Mouse (Mus musculus) kidney, adult 2 months (tissue): Measurements from ENCODE around the gene Nhlrc4.
A peak's percentile ranks its signal among the peaks of the same experiment; 100 is the strongest.

Experiments used
- CTCF ChIP-seq: fragments of 200-500 bp; conservative IDR thresholded peaks from 2 replicates; pipeline ENCODE4 v1.5.1; 2011; ENCODE audit warnings: low read depth, mild to moderate bottlenecking, control low read depth, low read length, moderate library complexity, mixed read lengths; ENCODE audit not compliant: insufficient read depth, insufficient read length
- POLR2A ChIP-seq: fragments of 200-500 bp; IDR thresholded peaks from one replicate; pipeline ENCODE4 v1.6.1; 2011; ENCODE audit warnings: low read depth, low read length, control low read depth

DNA sequence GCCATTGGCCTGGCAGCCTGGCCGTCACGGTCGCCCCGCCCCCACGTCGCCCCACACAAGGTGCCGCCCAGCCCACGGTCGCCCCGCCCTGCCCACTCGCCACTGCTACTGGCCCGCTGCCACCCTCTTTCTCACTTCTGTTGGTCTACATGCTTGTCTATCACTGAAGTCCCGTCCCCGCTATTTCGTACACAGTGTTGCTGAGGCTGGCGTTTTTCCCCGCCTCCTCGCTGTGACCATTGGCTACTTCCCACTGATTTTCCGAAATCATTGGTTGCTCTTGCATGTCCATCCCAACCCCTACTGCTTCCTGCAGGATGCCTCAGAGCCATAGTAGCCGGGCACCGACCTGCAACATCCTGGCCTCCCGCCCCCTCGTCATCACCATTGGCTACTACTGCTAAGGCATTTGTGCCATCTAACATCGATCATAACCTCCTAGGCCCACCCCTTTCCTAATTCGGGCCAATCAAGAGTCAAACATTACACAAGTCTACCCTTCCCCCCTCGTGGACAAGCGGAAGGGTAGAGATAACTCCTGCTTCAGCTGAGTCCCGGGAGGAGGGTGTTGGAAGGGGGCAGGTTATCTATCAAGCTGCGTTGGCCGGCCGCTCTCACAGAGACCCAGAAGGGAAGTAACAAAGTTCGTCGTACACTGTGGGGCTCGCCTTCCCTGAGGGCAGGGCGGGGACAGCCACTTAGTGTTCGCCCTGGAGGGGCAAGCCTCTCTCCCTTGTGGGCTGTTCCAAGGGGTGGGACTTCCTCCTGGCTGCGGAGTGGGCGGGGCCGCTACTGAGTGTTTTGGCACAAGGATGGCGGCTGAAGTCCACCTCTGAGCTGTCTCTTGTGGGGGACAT, 24.7 kb downstream of the Nhlrc4 start:
- TF ChIP-seq CTCF (0 out of 2 replicates have a peak, but pooled peaks have one; percentile 3), POLR2A (peak; percentile 19)
